Mouse (Mus musculus) inflammation-experienced regulatory T-cells, adult 6 months (primary cell): ENCODE results near the gene Wnk4. TPM values are rescaled to one million over a fixed set of nuclear protein-coding genes. Genes with fewer than 3 reads are reported as not detected.
A peak's percentile ranks its signal among the peaks of the same experiment; 100 is the strongest.

ENCODE experiments used
- ATAC-seq: one replicate; pipeline ENCODE4 v1.8.0; 2017
- polyA plus RNA-seq, 3 experiments: library from polyadenylated mRNA; unstranded; fragments of 100-300 nt; shearing (Covaris generic); gene quantifications; one replicate each; pipeline ENCODE4 v1.2.1; 2017

Gene Wnk4
- polyA plus RNA-seq, 3 experiments from 2014 or later = 0.75 to 2.9 TPM; not detected in 1

DNA sequence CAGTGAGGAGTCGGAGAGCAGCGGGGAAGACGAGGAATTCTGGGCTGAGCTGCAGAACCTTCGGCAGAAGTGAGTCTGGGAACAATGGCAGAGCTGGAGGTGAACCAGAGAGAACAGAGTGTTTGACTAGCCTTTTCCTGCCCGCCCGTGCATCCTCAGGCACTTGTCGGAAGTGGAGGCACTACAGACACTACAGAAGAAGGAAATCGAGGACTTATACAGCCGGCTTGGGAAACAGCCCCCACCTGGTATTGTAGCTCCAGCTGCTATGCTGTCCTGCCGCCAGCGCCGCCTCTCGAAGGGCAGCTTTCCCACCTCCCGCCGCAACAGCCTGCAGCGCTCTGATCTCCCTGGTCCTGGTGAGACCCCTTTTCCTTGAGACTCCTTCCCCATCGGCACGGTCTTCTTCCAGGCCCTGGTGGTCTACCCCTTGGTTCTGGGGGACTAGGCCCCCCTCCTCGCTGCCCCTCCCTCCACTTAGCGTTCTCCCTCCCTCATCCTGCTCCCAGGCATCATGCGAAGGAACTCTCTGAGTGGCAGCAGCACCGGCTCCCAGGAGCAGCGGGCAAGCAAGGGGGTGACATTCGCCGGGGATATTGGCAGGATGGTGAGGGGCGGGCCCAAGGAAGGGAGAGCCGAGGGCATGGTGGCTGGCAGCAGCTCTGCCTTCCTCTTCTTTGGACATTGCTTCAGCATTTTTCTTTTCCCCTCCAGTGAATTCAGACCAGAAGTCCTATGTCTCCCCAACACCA, 16.1 kb downstream of the Wnk4 start:
- no peak for ATAC-seq

DNA sequence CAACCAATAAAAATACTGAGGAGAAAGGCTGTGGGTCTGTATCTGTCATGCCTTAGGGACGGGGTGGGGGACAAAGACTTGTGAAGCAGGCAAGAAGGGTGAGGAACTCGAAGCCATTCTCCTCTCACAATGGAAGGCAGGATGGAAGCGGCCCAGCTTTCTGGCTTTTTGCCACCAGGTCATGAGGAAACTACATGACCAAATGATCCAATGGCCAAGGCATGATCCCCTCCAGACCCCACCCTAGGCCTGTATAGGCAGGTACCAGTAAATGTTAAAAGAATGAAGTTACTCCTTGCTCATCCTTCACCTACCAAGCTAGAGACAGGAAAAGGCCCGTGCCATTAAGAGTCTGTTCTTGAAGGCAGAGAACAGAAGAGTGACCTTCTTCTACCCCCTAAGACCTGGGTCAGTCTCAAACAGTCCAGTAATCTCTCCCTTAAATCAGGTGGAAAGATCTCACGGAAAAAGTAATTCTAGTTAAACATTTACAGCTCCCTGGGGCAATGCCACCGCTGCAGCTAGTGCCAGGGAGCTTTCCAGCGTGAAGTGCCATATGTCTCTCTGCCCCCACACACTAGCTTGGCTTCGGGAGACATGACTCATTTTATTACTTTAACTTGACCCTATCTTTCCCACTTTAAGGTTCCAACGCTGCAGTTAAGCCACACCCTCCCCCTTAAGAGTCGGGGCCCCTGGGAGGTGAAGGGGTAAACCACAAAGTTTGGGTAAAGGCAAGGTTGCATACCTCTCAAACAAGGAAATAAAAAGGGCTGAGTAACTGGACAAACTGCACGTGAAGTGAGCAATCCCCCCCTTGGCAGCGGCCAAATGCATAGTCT, 17.2 kb downstream of the Wnk4 start:
- no peak for ATAC-seq

DNA sequence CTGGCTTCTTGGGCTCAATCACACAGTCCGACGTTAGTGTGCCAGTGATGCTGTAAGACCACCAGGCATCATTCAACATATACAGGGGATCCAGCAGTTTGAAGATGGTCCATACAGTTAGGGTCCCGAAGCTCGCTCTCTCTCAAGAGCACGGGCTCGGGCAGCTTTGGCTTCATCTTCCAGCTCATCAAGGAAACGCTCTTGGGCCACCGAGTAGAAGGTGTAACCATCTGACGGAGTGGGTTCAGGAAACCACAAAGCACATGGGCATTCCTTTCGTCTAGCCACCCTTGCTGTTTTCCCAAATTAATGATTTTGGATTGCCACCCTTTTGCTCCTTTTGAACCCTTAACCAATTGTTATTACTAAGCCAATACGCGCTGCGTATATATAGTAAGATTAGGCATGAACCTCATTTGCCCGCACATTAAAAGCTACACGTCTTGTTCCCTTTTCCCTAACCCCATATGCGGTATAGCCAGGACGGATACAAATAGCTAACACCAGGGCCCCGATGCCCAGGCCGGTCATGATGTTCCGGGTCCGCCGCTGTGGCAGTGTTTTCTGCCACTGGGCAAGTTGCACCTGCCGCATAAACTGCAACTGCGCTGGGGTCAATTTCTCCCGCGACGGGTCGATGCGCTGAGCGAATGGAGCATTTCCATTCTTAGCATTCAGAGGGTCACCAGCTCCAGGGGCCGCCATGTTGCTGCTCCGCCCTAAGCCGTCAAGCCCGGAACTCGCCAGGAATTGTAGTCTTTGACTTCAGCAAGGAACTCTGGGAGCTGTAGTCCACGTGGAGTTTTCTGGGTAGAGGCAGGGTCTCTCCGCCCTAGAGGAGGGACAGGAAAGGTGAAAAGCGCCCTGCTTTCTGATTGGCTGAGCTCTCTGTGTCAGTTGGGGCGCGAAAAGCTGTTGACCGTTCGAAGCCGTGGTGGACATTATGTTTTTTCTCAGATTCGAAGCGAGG, 18.1 kb downstream of the Wnk4 start, which contains the start of the genes Cntd1 and Coa3:
Gene Cntd1 (plus strand): TSS at position 790 of the 970 bp plus-strand sequence.
Gene Coa3 (minus strand): TSS at position 892 of the 970 bp plus-strand sequence.
- peak; percentile 99 for ATAC-seq

DNA sequence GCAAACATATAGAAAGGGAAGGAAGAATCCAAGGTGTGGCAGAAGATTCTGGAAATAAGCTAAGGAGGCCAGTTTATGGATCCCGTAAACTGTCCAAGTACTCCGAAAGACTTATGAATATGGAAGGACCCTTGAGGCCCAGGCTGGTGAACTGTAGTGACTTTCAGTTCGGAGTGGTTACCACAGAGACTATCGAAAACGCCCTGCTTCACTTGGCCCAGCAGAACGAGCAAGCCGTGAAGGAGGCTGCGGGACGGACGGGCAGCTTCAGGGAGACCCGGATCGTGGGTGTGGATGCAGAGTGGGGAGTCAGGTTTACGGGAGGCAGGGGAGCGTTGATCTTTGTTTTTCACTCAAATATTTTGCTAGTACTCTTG, 18.8 kb downstream of the Wnk4 start:
- ATAC-seq = no peak

DNA sequence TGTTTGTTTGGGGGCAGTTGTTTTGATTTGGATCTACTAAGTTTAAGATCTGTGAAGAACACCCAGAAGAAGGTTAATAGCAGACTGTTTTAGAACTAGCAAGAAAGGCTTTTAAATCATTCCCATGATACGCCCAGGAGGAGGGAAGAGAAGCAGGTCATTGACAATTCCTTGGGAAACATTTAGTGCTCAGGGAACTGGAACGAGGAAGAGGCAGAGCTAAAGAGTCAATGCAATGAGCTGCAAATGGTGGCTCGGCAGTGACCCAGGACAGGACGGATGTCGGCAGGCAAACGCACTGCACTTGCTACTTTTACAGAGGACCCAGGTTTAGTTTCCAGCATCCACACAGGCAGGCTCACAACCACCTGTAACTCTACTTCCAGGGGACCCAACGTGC, 20.5 kb downstream of the Wnk4 start:
- ATAC-seq = no peak

DNA sequence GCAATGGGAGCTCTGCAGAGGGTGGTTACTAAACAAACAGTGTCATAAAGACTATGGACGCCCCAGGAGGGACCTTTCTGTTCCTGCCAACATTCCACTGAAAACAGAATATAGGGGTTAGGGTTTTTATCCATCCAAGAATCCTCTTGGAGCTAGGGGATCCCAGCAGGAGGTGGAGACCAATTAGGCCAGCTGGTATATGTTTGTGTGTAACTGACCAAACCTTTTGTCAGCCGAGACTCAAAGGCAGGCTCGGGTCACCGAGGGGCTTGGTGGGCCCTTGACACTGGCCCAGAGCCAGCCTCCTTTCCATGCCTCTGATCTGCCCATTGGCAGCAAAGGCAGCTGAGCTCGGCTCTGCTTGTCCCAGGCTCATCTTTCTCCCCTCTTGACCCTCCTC, 22.5 kb downstream of the Wnk4 start:
- no peak for ATAC-seq

DNA sequence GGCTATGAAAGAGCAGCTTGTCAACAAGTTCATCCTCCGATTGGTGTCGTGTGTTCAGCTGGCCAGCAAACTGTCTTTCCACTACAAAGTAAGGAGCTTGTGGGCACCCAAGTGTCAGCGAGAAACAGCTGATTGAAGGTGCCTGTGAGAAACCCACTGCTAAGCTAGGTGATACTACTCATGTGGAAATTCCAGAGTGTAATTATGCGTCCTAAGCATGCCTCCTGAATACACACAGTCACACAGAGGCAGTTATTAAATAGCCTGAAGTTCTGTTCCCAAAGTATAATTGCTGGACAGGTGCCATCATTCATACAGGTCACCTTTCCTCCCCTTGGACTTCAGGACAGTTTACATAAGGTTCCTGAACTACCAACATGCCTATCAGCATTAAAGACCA, 23.4 kb downstream of the Wnk4 start:
- no peak for ATAC-seq

DNA sequence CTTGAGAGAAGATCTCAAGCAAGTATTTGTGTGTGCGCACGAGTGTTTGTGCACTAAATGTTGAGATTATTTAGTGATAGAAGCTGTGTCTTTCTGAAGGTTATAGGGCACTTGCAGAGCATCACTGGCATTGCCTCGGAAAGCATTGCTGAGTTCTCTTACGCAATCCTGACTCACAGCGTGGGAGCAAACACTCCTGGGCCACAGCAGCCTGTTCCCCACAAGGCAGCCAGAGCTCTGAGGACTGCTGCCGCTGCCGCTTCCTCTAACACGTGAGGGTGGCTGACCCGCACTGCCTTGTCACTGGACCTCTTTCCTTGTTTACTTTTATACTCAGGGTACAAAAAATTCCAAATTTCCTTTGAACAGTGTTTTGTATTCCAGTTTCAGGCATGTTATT, 26.9 kb downstream of the Wnk4 start:
- ATAC-seq = no peak

GRCm38 (mm10) chr11:101291231-101291630, 30.9 kb downstream of the Wnk4 start:
- ATAC-seq = no peak

- no peak for ATAC-seq
Measured at GRCm38 (mm10) chr11:101295191-101295590, 34.8 kb downstream of the Wnk4 start.

DNA sequence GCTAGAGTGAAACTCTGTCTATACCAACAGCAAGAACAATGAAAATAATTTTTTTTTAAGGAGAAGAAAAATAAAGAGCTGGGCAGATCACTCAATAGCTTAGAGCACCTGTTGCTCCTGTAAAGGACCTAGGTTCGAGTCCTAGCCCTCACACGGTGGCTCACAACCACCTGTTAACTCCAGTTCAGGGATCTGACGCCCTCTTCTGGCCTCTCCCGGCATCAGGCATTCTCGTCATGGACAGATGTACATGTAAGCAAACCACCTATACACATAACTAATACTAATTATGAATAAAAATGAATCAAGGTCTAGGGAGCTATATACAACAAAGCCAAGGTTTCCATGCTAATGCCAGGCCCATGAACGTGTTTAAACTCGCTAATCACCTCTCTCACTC, 40.5 kb downstream of the Wnk4 start:
- no peak for ATAC-seq

DNA sequence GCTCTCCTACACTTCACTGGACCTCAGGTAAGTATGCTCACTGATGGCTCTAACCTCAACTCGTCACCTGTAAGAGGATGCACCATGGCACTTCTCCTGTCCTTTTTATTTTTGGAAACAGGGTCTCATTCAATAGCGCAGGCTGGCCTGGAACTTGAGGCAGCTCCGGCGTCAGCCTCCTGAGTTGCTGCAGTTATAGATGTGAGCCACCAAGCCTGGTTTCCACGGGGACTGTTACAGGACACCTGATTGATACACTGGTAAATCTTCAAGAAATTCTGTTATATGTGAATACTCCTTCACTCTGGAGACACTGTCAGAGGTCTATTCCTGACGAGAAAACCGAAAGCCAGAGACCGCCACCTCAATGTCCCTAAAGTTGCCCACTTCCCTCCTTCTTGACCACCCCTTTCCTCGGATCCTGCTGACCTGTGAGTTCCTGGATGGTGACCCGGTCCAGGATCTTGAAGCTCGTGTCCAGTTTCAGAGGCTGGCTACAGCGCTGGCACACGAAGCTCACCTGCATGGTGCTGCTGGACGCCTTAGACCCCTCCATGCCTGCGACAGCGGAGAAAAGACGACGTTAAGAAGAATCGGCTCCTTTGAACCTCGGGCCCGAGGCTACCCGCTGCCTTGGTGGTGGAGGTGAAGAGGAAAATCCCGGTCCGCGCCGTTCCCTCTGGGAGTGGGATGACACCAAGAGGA, 41.1 kb downstream of the Wnk4 start:
- no peak for ATAC-seq

GRCm38 (mm10) chr11:101302004-101302798, 41.8 kb downstream of the Wnk4 start, which contains the start of gene Becn1:
TSS of gene Becn1 (minus strand) at chr11:101302286.
- ATAC-seq = peak; percentile 96

DNA sequence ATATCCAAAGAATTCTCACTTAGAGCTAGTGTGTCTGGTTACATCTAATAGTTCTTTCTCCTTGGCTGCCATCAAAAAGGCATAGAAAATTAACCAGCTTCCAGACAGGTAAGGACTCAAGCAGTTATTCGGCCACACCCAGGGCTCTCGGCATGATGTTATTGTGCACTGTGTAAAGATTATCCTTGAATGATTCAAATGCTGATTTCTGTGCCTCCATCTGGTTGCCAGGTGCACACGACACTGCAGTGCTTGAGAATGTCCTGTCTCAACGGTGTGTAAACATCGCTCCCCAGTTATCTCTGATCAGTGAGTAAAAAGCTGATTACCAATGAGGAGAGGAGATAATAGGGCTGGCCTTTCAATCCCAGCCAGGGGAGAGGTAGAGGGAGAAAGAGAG, 47.4 kb downstream of the Wnk4 start:
- no peak for ATAC-seq

DNA sequence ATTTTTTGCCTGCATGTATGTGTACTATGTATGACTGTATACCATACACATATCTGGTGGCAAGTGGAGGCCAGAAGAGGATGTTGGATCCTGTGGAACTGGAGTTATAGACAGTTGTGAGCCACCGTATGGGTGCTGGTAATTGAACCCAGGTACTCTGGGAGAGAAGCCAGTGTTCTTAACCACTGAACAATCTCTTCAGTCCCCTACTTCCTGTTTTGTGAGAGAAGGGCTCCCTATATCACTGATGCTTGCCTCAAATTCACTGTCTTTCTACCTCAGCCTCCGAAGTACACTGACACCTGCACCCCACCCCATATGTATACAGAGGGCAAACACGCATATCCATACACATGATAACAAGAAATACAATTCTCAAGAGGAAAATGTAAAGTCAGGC, 50.7 kb downstream of the Wnk4 start:
- ATAC-seq = no peak

DNA sequence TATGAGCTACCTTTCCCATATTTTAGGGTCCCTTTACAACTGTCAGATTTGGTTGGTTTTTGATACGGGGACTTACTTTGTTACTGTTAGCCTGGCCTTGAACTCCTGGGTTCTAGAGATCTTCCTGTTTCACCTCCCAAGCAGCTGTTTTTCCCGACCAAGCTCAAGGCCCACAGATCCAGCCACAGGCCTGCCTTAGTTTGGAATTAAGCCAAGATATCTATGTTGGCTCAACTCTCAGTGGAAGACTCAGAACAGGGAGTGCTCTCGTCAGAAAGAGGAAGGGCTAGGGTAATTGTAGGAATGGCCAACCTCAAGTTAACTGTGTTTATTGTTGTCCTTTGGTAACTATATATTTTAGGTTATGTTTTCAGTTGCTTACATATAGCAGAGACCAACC, 51.8 kb downstream of the Wnk4 start:
- no peak for ATAC-seq

- no peak for ATAC-seq
Measured at GRCm38 (mm10) chr11:101314567-101314966, 54.2 kb downstream of the Wnk4 start.

- no peak for ATAC-seq
Measured at GRCm38 (mm10) chr11:101315082-101315650, 54.8 kb downstream of the Wnk4 start.

DNA sequence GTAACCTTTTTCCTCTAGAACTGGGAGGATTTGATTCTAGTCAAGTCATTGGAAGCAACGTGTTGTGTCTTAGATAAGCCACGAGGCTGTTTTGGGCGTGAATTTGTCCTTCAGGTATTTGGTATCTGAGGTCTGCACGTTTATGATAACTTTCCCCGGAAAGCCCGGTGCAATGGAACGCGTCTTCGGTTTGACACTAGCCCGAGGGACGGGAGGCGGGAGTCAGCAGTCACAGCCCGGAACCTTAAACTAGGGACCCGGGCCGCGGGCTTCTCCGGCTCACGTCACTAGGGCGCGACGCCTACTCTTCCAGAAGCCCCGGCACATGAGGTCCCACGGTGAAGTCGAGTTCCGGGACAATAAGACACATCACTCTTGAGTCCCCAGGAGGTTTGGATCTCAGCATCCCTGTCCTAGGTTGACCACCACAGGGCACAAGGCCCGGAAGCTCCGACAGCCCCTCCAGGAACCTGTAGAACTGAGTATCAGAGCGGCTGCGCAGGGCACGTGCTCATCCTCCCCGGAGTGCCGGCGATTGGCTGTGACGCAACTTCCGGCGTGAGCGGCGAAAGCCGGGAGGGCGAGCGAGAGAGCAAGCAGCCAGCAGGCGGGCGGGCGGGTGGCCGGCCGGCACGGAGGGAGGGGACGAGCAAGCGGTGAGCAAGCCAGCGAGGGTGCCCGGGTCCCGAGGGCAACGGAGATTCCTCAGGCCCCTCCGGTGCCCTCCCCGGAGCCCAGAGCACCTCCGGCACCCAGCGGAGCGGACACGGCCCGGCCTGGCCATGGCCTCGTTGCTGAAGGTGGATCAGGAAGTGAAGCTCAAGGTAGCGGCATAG, 55.5 kb downstream of the Wnk4 start, which contains the start of gene Psme3:
Gene Psme3 (plus strand): TSS at position 549 of the 836 bp plus-strand sequence.
- ATAC-seq = peak; percentile 77

- ATAC-seq = peak; percentile 34
Measured at GRCm38 (mm10) chr11:101316501-101316917, 56.1 kb downstream of the Wnk4 start.
